Mouse (Mus musculus): Measurements from ENCODE around the gene Tcf19. TPM values are rescaled to one million over a fixed set of nuclear protein-coding genes. Genes with fewer than 3 reads are reported as not detected.

Tcf19 gene
- 1 to 10 TPM; 5.3 to 6.3 TPM for total RNA-seq (2023)

GRCm38 (mm10) chr17:35516652-35517500 is at the start of gene Tcf19, which contains the start of gene Cchcr1:
Gene Tcf19 (minus strand): TSS chr17:35516824.
Gene Cchcr1 (plus strand): TSS chr17:35517100.

GRCm38 (mm10) chr17:35551881-35552414 is 35.3 kb upstream of the Tcf19 start, which contains the start of gene Cdsn:
Gene Cdsn (plus strand): TSS chr17:35552128.

GRCm38 (mm10) chr17:35532901-35533300 is 16.3 kb upstream of the Tcf19 start, which contains the start of gene Psors1c2:
Gene Psors1c2 (plus strand): TSS chr17:35533201.

GRCm38 (mm10) chr17:35505776-35506175 is 10.8 kb downstream of the Tcf19 start, which contains the start of gene Pou5f1:
Gene Pou5f1 (plus strand): TSS chr17:35506018.

GRCm38 (mm10) chr17:35469842-35470751 is 46.5 kb downstream of the Tcf19 start, which contains the start of gene H2-Q10:
Gene H2-Q10 (plus strand): TSS chr17:35470089.

Other genes with a start within 250 kb of the Tcf19 start
- 10 to 100 TPM; 10.2 to 13.7 TPM for gene H2-Q1, start 196.4 kb downstream of the Tcf19 start, total RNA-seq (2023)
- gene H2-Q2, start 174.6 kb downstream of the Tcf19 start, total RNA-seq (2023): 10 to 100 TPM; 11.6 to 12.7 TPM
- 100 to 1,000 TPM; 176 to 190 TPM for gene H2-Q4, start 137.2 kb downstream of the Tcf19 start, total RNA-seq (2023)
- 10 to 100 TPM; 75.0 to 75.5 TPM for gene H2-Q6, start 92.0 kb downstream of the Tcf19 start, total RNA-seq (2023)
- gene H2-Q7, start 77.7 kb downstream of the Tcf19 start, total RNA-seq (2023): 10 to 100 TPM; 83.8 to 92.9 TPM
- gene H2-Q10, start 46.7 kb downstream of the Tcf19 start, total RNA-seq (2023): 10 to 100 TPM; 48.7 to 55.0 TPM
- under 1 TPM; 0.79 to 0.97 TPM for gene Pou5f1, start 10.8 kb downstream of the Tcf19 start, total RNA-seq (2023)
- gene Cchcr1, start 276 bp upstream of the Tcf19 start, total RNA-seq (2023): 1 to 10 TPM; 5.1 to 6.4 TPM
- gene Psors1c2, start 16.4 kb upstream of the Tcf19 start, total RNA-seq (2023): not detected
- gene Cdsn, start 35.3 kb upstream of the Tcf19 start, total RNA-seq (2023): not detected
- gene 2300002M23Rik, start 50.6 kb upstream of the Tcf19 start, total RNA-seq (2023): not detected
- not detected for gene Sfta2, start 84.7 kb upstream of the Tcf19 start, total RNA-seq (2023)
- not detected for gene Gm9573, start 109.8 kb upstream of the Tcf19 start, total RNA-seq (2023)
- gene Mucl3, start 126.9 kb upstream of the Tcf19 start, total RNA-seq (2023): not detected
- gene Vars2, start 150.8 kb upstream of the Tcf19 start, total RNA-seq (2023): 10 to 100 TPM; 11.7 to 20.4 TPM
- 10 to 100 TPM; 13.5 to 15.9 TPM for gene Gtf2h4, start 156.9 kb upstream of the Tcf19 start, total RNA-seq (2023)
- gene Ddr1, start 187.8 kb upstream of the Tcf19 start, total RNA-seq (2023): 1 to 10 TPM; 4.8 to 6.8 TPM